Mouse (Mus musculus) fat pad, adult 2 months (tissue): ENCODE measurements around the gene Rybp.

Source experiments
- DNase-seq: peaks from one replicate; pipeline ENCODE4 v3.0.0-alpha.2; 2011; ENCODE audit warnings: low read depth, low spot score; ENCODE audit errors: extremely low read depth

Rybp gene

DNA sequence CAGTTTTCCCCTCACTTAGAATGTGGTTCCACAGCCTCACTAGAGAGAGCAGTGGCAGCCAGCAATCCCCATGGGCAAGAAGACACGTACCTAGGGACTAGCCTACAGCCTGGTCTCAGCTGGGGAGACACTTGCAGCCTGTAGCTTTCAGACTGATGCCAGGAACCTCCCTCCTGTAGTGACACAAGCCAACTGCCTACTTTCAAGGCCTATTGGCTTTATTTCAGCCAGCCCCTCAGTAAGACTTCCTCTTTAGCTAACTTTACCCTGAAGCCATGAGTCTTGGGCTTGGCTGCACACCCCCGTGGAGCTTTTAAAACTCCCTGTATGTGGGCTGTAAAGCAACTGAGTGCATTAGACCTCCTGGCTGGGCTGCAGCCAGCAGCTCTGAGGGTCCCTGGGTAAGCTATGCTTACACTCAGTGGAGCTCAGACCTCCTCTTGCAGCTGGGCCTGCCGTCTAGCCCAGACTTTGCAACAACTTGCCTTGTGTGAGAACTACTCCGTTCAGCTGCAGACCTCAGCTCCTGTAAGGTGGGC, 94.5 kb downstream of the Rybp start:
- DNase-seq, result no peak

GRCm38 (mm10) chr6:100190803-100191559, 96.3 kb downstream of the Rybp start:
- no peak for DNase-seq

GRCm38 (mm10) chr6:100190310-100190709, 97.0 kb downstream of the Rybp start:
- DNase-seq, result no peak

DNA sequence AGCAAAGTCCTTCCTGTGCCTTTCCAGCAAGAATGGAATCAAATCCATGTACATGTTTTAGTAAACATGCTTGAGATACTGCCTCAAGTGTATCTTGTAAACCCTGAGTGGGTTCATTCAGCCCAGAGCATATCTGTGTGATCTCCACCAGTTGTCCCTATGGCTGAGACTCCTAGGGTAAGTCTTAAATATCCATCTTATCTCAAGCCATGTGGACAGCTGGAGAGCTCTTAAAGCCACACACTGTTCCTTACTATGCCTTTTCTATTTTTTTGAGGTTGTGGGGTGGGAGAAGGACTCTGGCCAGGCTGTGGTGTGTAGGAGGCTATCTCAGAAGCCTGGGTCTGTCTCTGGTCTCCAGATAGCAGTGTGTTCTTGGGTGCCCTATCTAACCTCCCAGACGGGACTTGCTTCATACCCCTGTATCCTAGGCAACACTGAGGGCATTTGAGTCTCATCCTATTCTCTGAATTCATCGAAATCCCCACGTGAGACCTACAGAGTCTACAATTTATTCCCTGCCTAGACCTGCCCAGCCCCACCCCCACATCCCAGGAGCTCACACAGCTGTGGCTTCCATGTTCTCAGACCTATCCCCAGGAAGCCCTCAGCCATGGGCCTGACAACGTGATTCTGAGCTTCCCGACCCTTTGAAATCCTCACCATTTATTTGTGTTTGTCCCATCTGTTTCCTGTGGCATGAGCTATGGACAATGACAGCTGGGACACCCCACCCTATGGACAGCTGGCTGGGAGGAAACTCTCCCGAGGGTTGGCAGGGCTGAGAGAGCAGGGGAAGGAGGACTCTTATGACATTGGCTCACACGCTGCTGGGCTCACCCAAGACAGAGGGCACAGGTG, 98.2 kb downstream of the Rybp start:
- no peak for DNase-seq

DNA sequence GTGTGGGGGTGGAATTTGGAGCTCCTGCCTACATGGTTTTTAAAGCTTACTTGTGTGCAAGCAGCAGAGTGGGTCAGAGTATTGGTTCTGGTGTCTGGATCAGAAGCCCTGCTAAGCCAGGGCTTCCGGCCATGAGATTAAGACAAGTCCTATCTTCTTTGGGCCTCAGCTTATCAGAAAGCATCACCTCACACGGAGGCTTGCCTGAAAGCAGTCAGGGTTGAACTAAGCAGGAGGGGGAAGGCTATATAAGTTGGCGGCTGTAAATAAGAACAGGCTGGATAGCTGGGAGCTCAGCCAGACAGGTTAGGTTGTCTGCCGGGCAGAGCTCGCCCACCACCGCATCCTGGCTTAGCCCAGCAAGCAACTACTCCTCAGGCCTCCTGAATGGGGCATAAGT, 99.5 kb downstream of the Rybp start:
- no peak for DNase-seq

- DNase-seq, result no peak
These were observed 100.5 kb downstream of the Rybp start for GRCm38 (mm10) chr6:100186789-100187188.

- no peak for DNase-seq
These were observed 101.8 kb downstream of the Rybp start for GRCm38 (mm10) chr6:100185524-100185923.

DNA sequence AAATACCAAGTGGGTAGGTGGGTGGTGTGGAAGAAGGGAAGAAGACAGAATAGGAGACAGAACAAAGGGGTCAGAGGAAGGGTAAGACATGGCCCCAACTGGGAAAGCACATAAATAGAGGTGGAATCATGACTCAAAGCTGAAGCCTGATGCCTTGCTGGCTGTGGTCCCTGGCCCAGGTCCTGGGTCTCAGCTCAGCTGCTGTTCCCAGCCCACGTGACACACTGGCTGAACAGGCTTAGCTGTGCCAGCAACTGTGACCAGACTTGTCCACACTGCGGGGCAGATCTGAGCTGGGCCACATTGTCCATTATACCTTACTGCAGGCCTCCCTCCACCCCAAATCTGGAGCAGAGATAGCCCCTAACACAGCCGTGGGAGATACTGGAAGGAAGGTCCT, 103.9 kb downstream of the Rybp start:
- DNase-seq, result peak; percentile 51

GRCm38 (mm10) chr6:100180883-100181262, 106.4 kb downstream of the Rybp start:
- DNase-seq, result no peak

DNA sequence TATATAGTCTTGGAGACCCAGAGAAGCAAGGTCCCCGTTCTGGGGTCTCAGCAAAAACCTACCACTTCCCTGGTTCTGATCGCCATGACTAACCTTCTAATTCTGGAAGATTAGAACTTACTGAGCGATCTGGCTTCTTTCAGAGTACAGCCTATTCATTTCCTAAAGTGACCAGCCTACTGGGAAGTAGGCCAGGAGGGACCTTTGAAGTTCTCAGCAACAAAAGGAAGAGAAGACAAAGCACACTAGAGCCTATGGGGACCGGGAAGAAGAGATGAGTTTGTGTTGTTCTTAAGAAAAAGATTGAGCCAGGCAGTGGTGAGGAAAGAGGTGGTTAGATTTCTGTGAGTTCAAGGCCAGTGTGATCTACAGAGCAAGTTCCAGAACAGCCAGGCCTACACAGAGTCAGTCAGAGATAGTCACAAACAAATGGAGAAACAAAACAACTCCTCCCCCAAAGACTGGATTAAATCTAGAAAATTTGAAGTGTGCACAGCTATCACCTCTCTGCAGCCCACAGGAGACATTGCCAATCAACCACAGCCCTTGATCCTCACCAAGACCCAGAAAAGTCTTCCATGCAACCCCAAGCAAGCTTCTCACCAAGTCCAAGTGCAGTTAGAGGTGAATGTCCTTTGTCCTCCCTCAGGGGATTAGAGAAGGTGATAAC, 106.9 kb downstream of the Rybp start:
- no peak for DNase-seq

DNA sequence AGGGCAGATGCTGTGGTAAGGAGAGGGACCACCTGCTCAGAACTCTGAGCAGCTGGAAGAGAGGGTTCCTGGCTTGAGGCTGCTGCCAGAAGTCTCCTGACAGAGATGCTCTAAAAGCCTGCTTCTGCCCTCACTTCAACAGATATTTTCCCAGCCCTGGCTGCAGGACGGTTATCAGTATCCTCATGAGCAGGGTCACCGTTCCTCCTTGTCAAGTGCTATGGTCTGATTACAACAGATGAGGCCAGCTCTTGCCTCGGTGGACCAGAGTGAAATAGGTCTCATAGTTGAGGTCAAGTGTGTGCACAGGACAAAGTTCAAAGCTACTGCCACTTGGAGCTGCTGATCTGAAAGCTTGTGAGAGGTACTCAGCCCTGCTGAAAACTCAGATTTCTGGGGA, 108.5 kb downstream of the Rybp start:
- no peak for DNase-seq
